In the genomic region with DNA sequence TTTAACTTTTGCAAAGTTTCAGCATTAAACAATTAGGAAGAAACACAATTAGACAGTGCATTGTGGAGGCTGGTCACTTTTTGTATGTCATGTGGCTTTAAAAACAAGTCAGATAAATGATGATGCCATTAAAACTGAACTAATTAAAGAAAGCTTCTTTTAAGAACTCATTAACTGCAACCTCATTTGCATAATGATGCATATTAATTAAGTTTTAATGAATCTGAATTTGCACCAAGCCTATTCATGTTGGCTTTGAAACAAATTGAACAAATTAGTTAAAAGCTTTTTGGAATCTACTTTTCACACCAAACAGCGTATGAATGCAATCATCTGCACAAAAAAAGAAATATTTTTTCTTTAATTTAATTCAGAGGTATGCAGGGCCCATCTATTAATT, we compare ENCODE assay signal across 25 mouse cellular contexts.
"Had no signal": no experiment of that assay in that cellular context is flagged by ENCODE, and none has a peak within 500 bp of the region (broad histone marks: within the 10 kb centered on the region; RNA-seq: fewer than 3 reads in every experiment).

No protein-coding gene starts in this region.

- DNase-seq: gastrocnemius, postnatal 14 days; gastrocnemius, postnatal 36 days; heart, adult 2 months; heart, postnatal 14 days; heart, postnatal 36 days; kidney, adult 11 months; kidney, adult 2 months; kidney, adult 9 months; kidney, postnatal 14 days; kidney, postnatal 36 days; layer of hippocampus, adult 9-11 months; layer of hippocampus, postnatal 36 days; left cerebral cortex, postnatal 4 days had no signal

- H3K9me3 ChIP-seq: heart, embryonic 13.5 days; heart, embryonic 15.5 days; hindbrain, embryonic 13.5 days; hindbrain, embryonic 15.5 days; kidney, embryonic 15.5 days; limb, embryonic 13.5 days; limb, embryonic 15.5 days; liver, embryonic 12.5 days had no signal

- ATAC-seq: hindbrain, postnatal 0 days; intestine, embryonic 16.5 days; liver, embryonic 12.5 days had no signal

- H3K4me2 ChIP-seq: heart, embryonic 11.5 days; heart, embryonic 13.5 days; heart, embryonic 15.5 days; hindbrain, embryonic 13.5 days; hindbrain, embryonic 15.5 days; kidney, embryonic 15.5 days; limb, embryonic 13.5 days; limb, embryonic 15.5 days; liver, embryonic 12.5 days had no signal

- H3K36me3 ChIP-seq: heart, embryonic 13.5 days; heart, embryonic 15.5 days; hindbrain, embryonic 13.5 days; hindbrain, embryonic 15.5 days; kidney, embryonic 15.5 days; limb, embryonic 13.5 days; limb, embryonic 15.5 days; liver, embryonic 12.5 days had no signal

- H3K9ac ChIP-seq: heart, embryonic 13.5 days; heart, embryonic 15.5 days; hindbrain, embryonic 13.5 days; hindbrain, embryonic 15.5 days; kidney, embryonic 15.5 days; limb, embryonic 13.5 days; limb, embryonic 15.5 days; liver, embryonic 12.5 days had no signal

- H3K4me1 ChIP-seq: liver, embryonic 12.5 days had no signal

- H3K27me3 ChIP-seq: hindbrain, embryonic 13.5 days; hindbrain, embryonic 15.5 days had no signal

- H3K4me3 ChIP-seq: heart, adult 2 months; heart, embryonic 13.5 days; heart, embryonic 15.5 days; hindbrain, embryonic 13.5 days; hindbrain, embryonic 15.5 days; kidney, embryonic 15.5 days; limb, embryonic 13.5 days; limb, embryonic 15.5 days; liver, embryonic 12.5 days had no signal

- H3K27ac ChIP-seq: heart, adult 2 months; heart, embryonic 13.5 days; heart, embryonic 15.5 days; hindbrain, embryonic 15.5 days; hindbrain, postnatal 0 days; kidney, embryonic 15.5 days; kidney, postnatal 0 days; limb, embryonic 13.5 days; limb, embryonic 15.5 days; liver, embryonic 12.5 days had no signal
